Comparison of ENCODE assay signal across 8 mouse cellular contexts in genomic region chr11:3895458-3895857, GRCm38 (mm10). TPM values are rescaled to one million over a fixed set of nuclear protein-coding genes. Genes with fewer than 3 reads are reported as not detected.
DNase-seq lines count a peak whose midpoint lies in the region; ATAC-seq and TF ChIP-seq lines count a peak whose summit lies in the region.

No protein-coding gene starts in this region.

- peak overlapping the region; percentile 65 for H3K4me2 ChIP-seq in liver, embryonic 14.5 days (ENCODE audit: low read depth)
- peak overlapping the region; percentile 89 for H3K4me2 ChIP-seq in stomach, embryonic 16.5 days (ENCODE audit: low read depth, low read length)

- peak overlapping the region; percentile 10; the same call in 1 of the 2 replicates for H3K9ac ChIP-seq in liver, embryonic 14.5 days (replicated peaks)
- peak overlapping the region; percentile 75 for H3K9ac ChIP-seq in stomach, embryonic 16.5 days (ENCODE audit: low read length)

- WGBS in cerebellum, adult 2 months: 13% methylated on average over 10 of the region's 10 CpGs
- WGBS in liver, embryonic 14.5 days (ENCODE audit: insufficient replicate concordance): 5% methylated on average over 10 of the region's 10 CpGs
- WGBS in stomach, embryonic 16.5 days: 2% methylated on average over 10 of the region's 10 CpGs

- H3K4me1 ChIP-seq in cerebellum, adult 2 months (ENCODE audit: control insufficient read depth, insufficient read depth, low read length): peaks cover 5% of the 10 kb centered on the region
- no peaks in the 10 kb centered on the region; the same call in 1 of the 2 replicates for H3K4me1 ChIP-seq in testis, adult 2 months (ENCODE audit: control insufficient read depth, insufficient read depth, low read length)
- peaks cover 0 to 4% of the 10 kb centered on the region in 2 experiments; a peak in 2 of 4 replicates for H3K4me1 ChIP-seq in liver, embryonic 14.5 days (replicated peaks; ENCODE audit: control insufficient read depth in 2 of 2, insufficient read depth in 2 of 2, low read length in 1 of 2)
- no peaks in the 10 kb centered on the region for H3K4me1 ChIP-seq in stomach, embryonic 16.5 days (ENCODE audit: control insufficient read depth, insufficient read depth, low read length)

- TF ChIP-seq POLR2A in cerebellum, adult 2 months (IDR thresholded peaks at IDR 0.05; ENCODE audit: borderline replicate concordance, insufficient read depth, low read length): no peak
- TF ChIP-seq POLR2A in testis, adult 2 months (IDR thresholded peaks at IDR 0.05; ENCODE audit: control insufficient read depth, low read depth, low read length): no peak

- H3K27me3 ChIP-seq in cerebellum, adult 2 months (ENCODE audit: control insufficient read depth, insufficient read depth, low read length): no peaks in the 10 kb centered on the region
- no peaks in the 10 kb centered on the region for H3K27me3 ChIP-seq in testis, adult 2 months (ENCODE audit: control insufficient read depth, insufficient read depth, low read length)
- no peaks in the 10 kb centered on the region for H3K27me3 ChIP-seq in liver, embryonic 14.5 days (ENCODE audit: control insufficient read depth, insufficient read depth, low read length)
- no peaks in the 10 kb centered on the region for H3K27me3 ChIP-seq in stomach, embryonic 16.5 days (ENCODE audit: control insufficient read depth, insufficient read depth, low read length)

- ATAC-seq in liver, embryonic 14.5 days (ENCODE audit: insufficient read depth): no peak
- peak; percentile 26; the same call in 1 of the 2 replicates for ATAC-seq in stomach, embryonic 16.5 days (ENCODE audit: insufficient read depth, low FRiP score)

- H3K27ac ChIP-seq in cerebellum, adult 2 months (ENCODE audit: insufficient read depth, low read length): no peak overlapping the region
- H3K27ac ChIP-seq in testis, adult 2 months (ENCODE audit: control insufficient read depth, insufficient read depth, low read depth, low read length): peak overlapping the region; percentile 74
- H3K27ac ChIP-seq in liver, embryonic 14.5 days: no peak overlapping the region
- peak overlapping the region; percentile 90 for H3K27ac ChIP-seq in stomach, embryonic 16.5 days (ENCODE audit: low read length)

- no peak for TF ChIP-seq EP300 in liver, embryonic 14.5 days (IDR thresholded peaks at IDR 0.05; ENCODE audit: low read depth)

- TF ChIP-seq CTCF in cerebellum, adult 2 months (IDR thresholded peaks at IDR 0.05; ENCODE audit: borderline replicate concordance, insufficient read depth, low read depth, low read length): no peak
- no peak for TF ChIP-seq CTCF in testis, adult 2 months (IDR thresholded peaks at IDR 0.05; ENCODE audit: control insufficient read depth, insufficient read depth, insufficient replicate concordance, low read depth, low read length)
- no peak for TF ChIP-seq CTCF in liver, embryonic 14.5 days (IDR thresholded peaks at IDR 0.05; ENCODE audit: low read depth)

- intact Hi-C loops in gastrocnemius, postnatal 36 days (cut with DNase I): no loop called here

- H3K9me3 ChIP-seq in liver, embryonic 14.5 days (ENCODE audit: control insufficient read depth, low read length): no peaks in the 10 kb centered on the region
- no peaks in the 10 kb centered on the region for H3K9me3 ChIP-seq in stomach, embryonic 16.5 days (replicated peaks; ENCODE audit: control insufficient read depth, low read length)

- H3K36me3 ChIP-seq in testis, adult 2 months (ENCODE audit: control insufficient read depth, insufficient read depth, low read length): no peaks in the 10 kb centered on the region; the same call in 1 of the 2 replicates
- no peaks in the 10 kb centered on the region for H3K36me3 ChIP-seq in liver, embryonic 14.5 days (replicated peaks; ENCODE audit: control insufficient read depth, insufficient read depth, low read depth)
- no peaks in the 10 kb centered on the region for H3K36me3 ChIP-seq in stomach, embryonic 16.5 days (ENCODE audit: control insufficient read depth, insufficient read depth, low read length)

- peak overlapping the region; percentile 37 for H3K4me3 ChIP-seq in cerebellum, adult 2 months (replicated peaks; ENCODE audit: insufficient read depth, low read depth, low read length)
- peak overlapping the region; percentile 76 for H3K4me3 ChIP-seq in testis, adult 2 months (ENCODE audit: control insufficient read depth, low read depth, low read length)
- H3K4me3 ChIP-seq in liver, embryonic 14.5 days (ENCODE audit: insufficient read depth in 1 of 2, low read depth in 2 of 2, low read length in 2 of 2): peak overlapping the region; percentile 45 to 74
- H3K4me3 ChIP-seq in stomach, embryonic 16.5 days (replicated peaks; ENCODE audit: low read length): peak overlapping the region; percentile 56

- peak in 1 of 2 experiments; percentile 15 for DNase-seq in cerebellum, adult 2 months
- DNase-seq in cerebellum, adult 18-20 months: no peak
- DNase-seq in testis, postnatal 10 days (ENCODE audit: low spot score): no peak
- DNase-seq in liver, embryonic 14.5 days (ENCODE audit: low read depth in 3 of 3, low spot score in 3 of 3): no peak
- no peak for DNase-seq in adrenal gland, postnatal 25 days
- no peak for DNase-seq in gastrocnemius, postnatal 36 days

RNA-seq across cellular contexts. Expression of gene Dusp18, which starts 0.4 kb away (rescaled TPM):
- 5.4 and 5.7 TPM in 2 replicates for polyA plus RNA-seq in cerebellum, adult 2 months (2012; rRNA removed)
- 28.1 and 30.4 TPM in 2 replicates for polyA plus RNA-seq in testis, adult 2 months (2012; rRNA removed)
- polyA plus RNA-seq in liver, embryonic 14.5 days (2012; rRNA removed): 0.15 and 0.16 TPM in 2 replicates
- 0.20 and 0.27 TPM in 2 replicates for polyA plus RNA-seq in liver, embryonic 14.5 days (2014; fragmentation: Nextera tagmentation; extraction: Ambion mirVana)
- 9.5 and 11.3 TPM in 2 replicates for polyA plus RNA-seq in stomach, embryonic 16.5 days (2015; fragmentation: Nextera tagmentation; extraction: Ambion mirVana)
- total RNA-seq in adrenal gland, postnatal 25 days (2021): 3.9 and 4.1 TPM in 2 replicates
- 10 to 100 TPM in 1 of 2 experiments, 1 to 10 TPM in 1; 5.9 to 11.4 TPM for total RNA-seq in gastrocnemius, postnatal 36 days (2021)

RNA-seq across cellular contexts. Expression of gene 4921536K21Rik, which starts 0.6 kb away (rescaled TPM):
- 0.29 and 0.36 TPM in 2 replicates for polyA plus RNA-seq in cerebellum, adult 2 months (2012; rRNA removed)
- polyA plus RNA-seq in testis, adult 2 months (2012; rRNA removed): 48.4 and 56.7 TPM in 2 replicates
- 0.02 and 0.06 TPM in 2 replicates for polyA plus RNA-seq in liver, embryonic 14.5 days (2012; rRNA removed)
- not detected in 2 replicates for polyA plus RNA-seq in liver, embryonic 14.5 days (2014; fragmentation: Nextera tagmentation; extraction: Ambion mirVana)
- 0.13 and 0.36 TPM in 2 replicates for polyA plus RNA-seq in stomach, embryonic 16.5 days (2015; fragmentation: Nextera tagmentation; extraction: Ambion mirVana)
- 0.33 and 0.82 TPM in 2 replicates for total RNA-seq in adrenal gland, postnatal 25 days (2021)
- under 1 TPM; 0.10 to 0.13 TPM for total RNA-seq in gastrocnemius, postnatal 36 days (2021)

RNA-seq across cellular contexts. Expression of gene Slc35e4, which starts 19.0 kb away (rescaled TPM):
- 27.3 and 28.5 TPM in 2 replicates for polyA plus RNA-seq in cerebellum, adult 2 months (2012; rRNA removed)
- 0.64 and 0.72 TPM in 2 replicates for polyA plus RNA-seq in testis, adult 2 months (2012; rRNA removed)
- 0.22 and 0.31 TPM in 2 replicates for polyA plus RNA-seq in liver, embryonic 14.5 days (2012; rRNA removed)
- polyA plus RNA-seq in liver, embryonic 14.5 days (2014; fragmentation: Nextera tagmentation; extraction: Ambion mirVana): 0.33 and 0.37 TPM in 2 replicates
- polyA plus RNA-seq in stomach, embryonic 16.5 days (2015; fragmentation: Nextera tagmentation; extraction: Ambion mirVana): 6.4 and 7.9 TPM in 2 replicates
- total RNA-seq in adrenal gland, postnatal 25 days (2021): 6.6 and 6.9 TPM in 2 replicates
- total RNA-seq in gastrocnemius, postnatal 36 days (2021): 10 to 100 TPM; 20.4 to 21.2 TPM

RNA-seq across cellular contexts. Expression of gene Osbp2, which starts 31.8 kb away (rescaled TPM):
- 71.3 and 81.7 TPM in 2 replicates for polyA plus RNA-seq in cerebellum, adult 2 months (2012; rRNA removed)
- polyA plus RNA-seq in testis, adult 2 months (2012; rRNA removed): 710 and 768 TPM in 2 replicates
- 0.03 and 0.40 TPM in 2 replicates for polyA plus RNA-seq in liver, embryonic 14.5 days (2012; rRNA removed)
- polyA plus RNA-seq in liver, embryonic 14.5 days (2014; fragmentation: Nextera tagmentation; extraction: Ambion mirVana): 0.05 and 0.18 TPM in 2 replicates
- polyA plus RNA-seq in stomach, embryonic 16.5 days (2015; fragmentation: Nextera tagmentation; extraction: Ambion mirVana): 0.25 and 0.27 TPM in 2 replicates
- 1.1 and 2.6 TPM in 2 replicates for total RNA-seq in adrenal gland, postnatal 25 days (2021)
- total RNA-seq in gastrocnemius, postnatal 36 days (2021): under 1 TPM; 0.30 to 0.66 TPM

RNA-seq across cellular contexts. Expression of gene Tcn2, which starts 36.5 kb away (rescaled TPM):
- polyA plus RNA-seq in cerebellum, adult 2 months (2012; rRNA removed): 28.0 and 31.7 TPM in 2 replicates
- 16.2 and 18.5 TPM in 2 replicates for polyA plus RNA-seq in testis, adult 2 months (2012; rRNA removed)
- polyA plus RNA-seq in liver, embryonic 14.5 days (2012; rRNA removed): 14.6 and 16.7 TPM in 2 replicates
- polyA plus RNA-seq in liver, embryonic 14.5 days (2014; fragmentation: Nextera tagmentation; extraction: Ambion mirVana): 16.3 and 17.5 TPM in 2 replicates
- 49.9 and 52.4 TPM in 2 replicates for polyA plus RNA-seq in stomach, embryonic 16.5 days (2015; fragmentation: Nextera tagmentation; extraction: Ambion mirVana)
- total RNA-seq in adrenal gland, postnatal 25 days (2021): 125 and 128 TPM in 2 replicates
- total RNA-seq in gastrocnemius, postnatal 36 days (2021): 10 to 100 TPM; 15.3 to 15.5 TPM

Comparison
In these comparisons a context has a peak if more than half of its experiments do, and no peak if none do; other contexts are left out.
1. H3K27ac ChIP-seq: peak in testis, adult 2 months (single experiment) and stomach, embryonic 16.5 days (single experiment); none in cerebellum, adult 2 months (single experiment) and liver, embryonic 14.5 days (single experiment).
2. RNA of gene 4921536K21Rik, which starts 0.6 kb away (polyA plus RNA-seq): 48.4 to 56.7 TPM in testis, adult 2 months; 0.29 to 0.36 TPM in cerebellum, adult 2 months, 0.13 to 0.36 TPM in stomach, embryonic 16.5 days and 0.02 to 0.06 TPM in liver, embryonic 14.5 days; every median in the first group is over 10 times any median in the second.
3. Peak in every context shown above with its lines, with median percentiles within 50 percentile points of each other: H3K4me3 ChIP-seq.